Mouse (Mus musculus) spleen, embryonic (tissue): ENCODE measurements at regions not wholly inside any gene's neighbourhood (a gene's known extent, or its start where the extent isn't known, plus 50 kb on each side); places are given as distances from the start of the nearest gene placed in this dataset.

Experiments
- CTCF ChIA-PET: fragments of 350-600 bp; sonication (Branson Sonifier 250); formaldehyde crosslinking; loops from one replicate; lab custom pipeline; 2022; lab: Charles Lee

DNA sequence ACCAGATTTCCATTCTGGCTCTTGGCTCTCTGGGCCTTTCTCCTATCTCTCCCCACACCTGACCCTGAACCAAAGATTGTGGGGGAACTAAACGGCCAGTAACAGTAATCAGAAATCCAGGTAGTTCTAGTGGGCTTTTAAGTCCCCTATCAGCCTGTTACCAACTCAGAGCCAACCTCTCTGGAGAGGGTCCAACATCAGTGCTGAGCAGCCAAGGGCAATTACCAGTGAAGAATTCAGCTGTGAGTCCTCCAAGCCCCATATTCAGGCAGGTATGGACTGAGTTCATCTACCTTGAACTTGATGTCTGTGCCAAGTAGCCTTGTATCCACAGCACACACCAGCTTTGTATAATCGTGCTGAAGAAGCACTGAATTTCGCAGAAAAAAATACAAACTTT, 1636.7 kb downstream of the Efnb2 start:
- CTCF ChIA-PET, result no interaction called here

DNA sequence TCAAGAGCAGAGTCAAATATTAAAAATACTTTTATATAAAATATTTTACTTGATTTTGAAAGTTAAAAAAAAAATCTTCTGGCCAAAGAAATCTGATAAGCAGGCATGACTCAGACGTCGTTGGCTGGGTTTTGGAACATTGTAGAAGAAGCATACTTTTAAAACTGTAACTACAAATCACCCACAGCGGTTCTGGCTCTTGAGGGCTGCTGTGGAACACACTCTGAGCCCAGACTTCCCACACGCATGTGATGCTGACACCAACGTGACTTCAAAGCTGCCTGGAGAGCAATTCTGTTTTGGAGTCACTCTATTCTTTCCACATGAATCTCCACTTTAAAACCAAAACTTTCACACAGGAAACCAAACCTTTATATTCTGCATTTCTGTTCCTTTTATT, 1649.2 kb downstream of the Efnb2 start:
- CTCF ChIA-PET, result no interaction called here

GRCm38 (mm10) chr8:6991516-6991915, 1669.5 kb downstream of the Efnb2 start:
- CTCF ChIA-PET, result no interaction called here

DNA sequence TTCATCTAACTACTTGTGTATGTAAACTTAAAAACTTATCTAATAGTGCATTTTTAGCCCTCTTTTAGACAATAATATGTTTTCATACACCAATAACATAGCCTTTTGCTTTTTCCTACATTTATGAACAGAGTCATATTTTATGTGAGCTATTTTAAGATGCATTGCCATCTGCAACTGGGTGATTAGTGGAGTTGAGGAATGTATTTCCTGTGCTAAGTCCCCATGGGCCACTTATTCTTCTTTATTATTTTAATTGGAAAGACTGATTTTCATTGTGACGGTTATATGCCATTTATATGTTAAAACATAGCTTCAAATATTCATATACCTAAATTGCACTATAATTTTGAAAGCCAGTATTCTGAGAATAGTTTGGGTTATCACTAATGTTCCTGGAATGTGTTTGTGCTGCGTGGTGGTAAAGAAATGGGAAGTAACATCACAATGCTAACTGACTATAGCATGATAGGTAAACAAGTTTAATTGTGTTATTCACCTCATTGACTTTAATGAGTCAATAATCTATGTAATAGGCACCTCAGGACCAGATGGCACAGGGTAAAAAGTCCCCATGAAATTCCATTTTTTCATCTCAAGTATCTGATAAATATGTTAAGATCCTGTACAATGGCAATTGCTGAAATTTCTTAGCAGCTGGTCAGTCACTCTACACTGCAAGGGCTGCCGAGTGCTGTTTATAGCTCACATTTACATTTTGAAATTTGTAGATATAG, 1671.5 kb downstream of the Efnb2 start:
- CTCF ChIA-PET, result interaction anchor here (0.7 kb wide), 1 partner anchor 321 kb away, joined by 3 read pairs; no protein-coding TSS in a partner anchor

DNA sequence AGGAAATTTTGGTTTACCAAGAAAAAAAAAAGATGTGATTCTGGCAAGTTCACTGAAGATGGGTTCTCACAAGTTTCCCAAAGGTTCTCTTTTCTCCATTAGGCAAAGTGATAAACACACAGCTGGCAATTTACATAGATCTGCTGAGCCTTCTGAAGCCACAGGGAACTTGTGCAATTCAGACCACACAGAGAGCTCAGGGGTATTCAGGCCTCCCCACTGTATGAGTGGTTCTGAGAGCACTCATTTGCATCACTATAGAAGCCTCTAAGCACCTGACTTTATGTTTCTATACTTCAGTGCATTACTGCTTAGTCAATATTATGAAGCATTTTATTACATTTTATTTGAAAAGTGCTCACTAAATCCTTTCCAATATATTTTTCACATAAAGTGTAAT, 1687.1 kb downstream of the Efnb2 start:
- CTCF ChIA-PET, result no interaction called here

DNA sequence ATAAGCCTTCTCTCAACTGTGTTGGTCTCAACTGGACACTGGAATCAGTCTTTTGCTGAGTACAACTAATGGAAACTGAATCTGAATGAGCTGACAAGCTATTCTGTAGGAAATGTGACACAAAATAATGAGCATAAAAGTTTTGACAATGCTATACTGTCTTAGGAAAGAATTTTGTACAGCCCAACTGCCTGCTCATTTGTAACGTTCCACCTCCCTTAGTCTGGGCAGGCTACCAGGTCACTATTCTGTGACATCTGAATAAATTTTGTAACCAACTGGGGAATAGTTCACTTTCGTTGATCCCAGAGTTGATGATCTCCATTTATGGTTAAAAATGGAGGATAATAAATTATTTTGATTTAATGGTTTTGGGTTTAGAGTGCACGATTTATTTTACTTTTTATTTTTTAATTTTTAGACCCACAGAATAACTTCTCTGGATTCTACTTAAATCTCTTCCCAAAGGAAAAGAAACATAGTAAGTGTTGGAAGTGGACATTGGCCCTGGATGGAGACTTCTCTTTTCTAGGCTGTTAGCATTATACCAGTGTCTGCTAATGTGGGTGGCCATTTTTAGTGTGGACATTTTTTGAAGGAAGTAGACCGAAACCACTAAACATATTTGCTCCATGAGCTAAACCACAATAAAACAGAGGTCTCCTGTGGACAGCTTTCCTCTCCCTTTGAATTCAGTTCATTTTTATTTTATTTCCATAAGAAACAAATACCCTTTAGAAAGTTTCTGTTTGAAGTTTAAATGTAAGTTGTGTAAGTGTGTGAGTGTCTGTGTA, 1697.8 kb downstream of the Efnb2 start:
- CTCF ChIA-PET, result no interaction called here

DNA sequence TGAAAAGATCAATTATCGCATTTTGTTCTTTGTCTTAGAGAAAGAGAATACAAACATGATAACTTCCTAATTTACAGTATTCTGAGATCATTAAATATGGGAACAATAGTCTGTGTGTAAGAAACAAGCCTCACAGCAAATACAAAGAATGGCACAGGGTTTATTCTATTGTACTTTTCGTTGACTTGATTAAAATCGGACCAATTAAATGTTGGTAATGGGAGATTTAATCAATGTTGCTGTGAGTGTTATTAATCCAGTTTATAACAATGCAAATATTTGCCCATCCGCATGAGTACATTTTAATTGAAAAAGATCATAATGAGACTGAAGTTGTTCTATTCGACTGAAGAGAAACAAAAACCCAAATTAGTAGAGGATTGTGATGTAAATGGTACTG, 1703.0 kb downstream of the Efnb2 start:
- CTCF ChIA-PET, result interaction anchor here (0.6 kb wide), 1 partner anchor 13 kb away, joined by 8 read pairs; no protein-coding TSS in a partner anchor

- CTCF ChIA-PET, result no interaction called here
These were observed 1706.8 kb downstream of the Efnb2 start for GRCm38 (mm10) chr8:6954251-6954650.

DNA sequence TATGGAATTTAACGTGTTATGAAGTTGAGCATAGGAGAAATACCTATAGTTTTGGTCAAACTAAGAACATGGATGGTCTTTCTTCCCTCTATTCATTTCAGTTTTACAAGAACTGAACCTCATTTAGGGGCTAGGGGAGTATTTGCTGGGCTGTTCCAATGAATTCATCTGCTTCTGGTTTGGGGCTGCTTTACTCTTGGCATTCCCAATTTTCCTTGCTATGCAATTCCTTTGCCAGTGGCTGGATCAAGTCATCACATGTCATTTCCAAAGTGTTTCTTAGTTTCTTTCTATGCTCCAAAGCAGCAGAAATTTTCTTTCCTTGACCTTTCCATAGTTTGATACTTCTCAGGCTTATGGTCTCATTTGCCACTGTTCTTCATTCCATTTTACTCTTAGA, 1738.6 kb downstream of the Efnb2 start:
- CTCF ChIA-PET, result no interaction called here

DNA sequence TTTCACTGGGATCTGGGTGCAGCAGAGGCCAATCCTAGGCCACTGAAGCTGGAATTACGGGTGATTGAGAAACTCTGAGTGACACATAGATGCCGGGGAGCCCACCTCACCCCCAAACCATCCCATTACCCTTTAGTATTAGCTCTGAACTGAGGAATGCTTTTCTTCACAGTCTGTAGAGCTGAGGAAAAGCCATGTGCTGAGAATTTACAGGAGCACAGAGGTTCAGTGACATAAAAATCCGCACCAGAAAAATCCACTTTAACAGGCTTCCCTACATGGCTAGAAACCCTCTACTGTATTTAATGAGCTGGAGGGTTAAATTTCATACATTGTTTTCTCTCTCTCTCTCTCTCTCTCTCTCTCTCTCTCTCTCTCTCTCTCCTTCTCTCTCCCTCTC, 1753.4 kb downstream of the Efnb2 start:
- CTCF ChIA-PET, result no interaction called here

- CTCF ChIA-PET, result no interaction called here
These were observed 1769.6 kb downstream of the Efnb2 start for GRCm38 (mm10) chr8:6891456-6891855.

GRCm38 (mm10) chr8:6886779-6887402, 1774.2 kb downstream of the Efnb2 start:
- CTCF ChIA-PET, result no interaction called here

GRCm38 (mm10) chr8:6884828-6885227, 1776.2 kb downstream of the Efnb2 start:
- CTCF ChIA-PET, result no interaction called here

- CTCF ChIA-PET, result no interaction called here
These were observed 1777.5 kb upstream of the Slc10a2 start for GRCm38 (mm10) chr8:6882626-6883025.
